Mouse (Mus musculus): Measurements from ENCODE around the gene Rgl2. TPM values are rescaled to one million over a fixed set of nuclear protein-coding genes. Genes with fewer than 3 reads are reported as not detected.
"Not testable (repeated sequence)": the region's sequence is repeated elsewhere in the genome, so short reads cannot be mapped to it uniquely, and the experiment has no call there.

Rgl2 gene
- polyA plus RNA-seq, 1 experiment from 2014 or later, result 38.7 TPM

DNA sequence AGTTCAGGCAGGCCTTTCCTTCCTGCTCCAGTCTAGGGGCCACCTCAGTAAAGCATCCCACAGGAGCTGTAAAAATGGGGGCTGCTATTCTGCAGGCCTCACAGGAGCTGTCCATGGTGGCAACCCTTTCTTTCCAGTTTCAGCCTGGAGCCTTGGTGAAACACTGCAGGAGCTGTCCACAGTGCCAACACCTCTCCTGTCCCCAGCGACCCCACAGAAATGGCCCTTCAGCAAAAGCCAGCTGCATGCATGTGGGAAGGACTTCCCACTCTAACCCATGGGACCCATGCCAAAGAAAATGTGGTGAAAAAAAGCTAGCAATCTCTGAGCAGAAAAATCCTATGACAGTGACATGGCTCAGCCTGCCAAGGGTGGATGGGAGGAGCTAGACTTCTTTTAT is 43.3 kb downstream of the Rgl2 start:
- Histone ChIP-seq H3K9ac (ENCODE audit: low read length) (no peak overlapping the region), H3K4me1 (ENCODE audit: control insufficient read depth, insufficient read depth, low read length) (no peaks in the 10 kb centered on the region; the same call in 1 of the 2 replicates), H3K4me3 (ENCODE audit: low read depth, low read length) (no peak overlapping the region), H3K4me2 (ENCODE audit: low read depth, severe bottlenecking) (no peak overlapping the region), H3K9me3 (ENCODE audit: control insufficient read depth, low read length) (no peaks in the 10 kb centered on the region), H3K36me3 (ENCODE audit: control insufficient read depth, insufficient read depth, low read length) (no peaks in the 10 kb centered on the region), H3K27ac (replicated peaks; ENCODE audit: low read depth, low read length) (no peak overlapping the region), H3K27me3 (ENCODE audit: control insufficient read depth, insufficient read depth, low read length) (peaks cover 11% of the 10 kb centered on the region)
- ATAC-seq (ENCODE audit: insufficient number of reproducible peaks, low FRiP score, low TSS enrichment, low read depth) (no peak), DNase-seq (ENCODE audit: low spot score) (peak; percentile 80)
- 12% methylated on average over 1 of the region's 1 CpGs for WGBS

DNA sequence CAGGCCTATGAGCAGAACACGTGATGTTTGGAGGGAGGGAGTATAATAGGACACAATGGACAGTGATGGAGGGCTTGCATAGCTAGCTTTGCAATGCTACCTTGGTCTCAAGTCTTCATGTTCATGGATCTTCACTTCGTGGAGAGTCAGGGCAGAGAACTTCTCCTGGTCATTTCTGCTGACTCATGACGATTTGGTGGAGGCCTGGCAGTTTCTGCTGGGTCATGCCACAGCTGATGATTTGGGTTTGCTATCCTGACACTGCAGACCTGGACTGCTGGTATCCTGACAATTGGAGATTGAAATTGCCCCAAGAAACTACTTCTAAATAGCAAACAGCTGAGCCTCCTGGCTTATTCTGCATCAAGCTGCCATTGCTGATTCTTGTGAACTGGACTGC is 44.2 kb downstream of the Rgl2 start:
- Histone ChIP-seq H3K4me2 (ENCODE audit: low read depth, severe bottlenecking) (no peak overlapping the region), H3K9ac (ENCODE audit: low read length) (no peak overlapping the region), H3K4me1 (ENCODE audit: control insufficient read depth, insufficient read depth, low read length) (peaks cover 5% of the 10 kb centered on the region; the same call in 1 of the 2 replicates), H3K4me3 (ENCODE audit: low read depth, low read length) (no peak overlapping the region), H3K27me3 (ENCODE audit: control insufficient read depth, insufficient read depth, low read length) (peaks cover 20% of the 10 kb centered on the region), H3K27ac (replicated peaks; ENCODE audit: low read depth, low read length) (no peak overlapping the region), H3K9me3 (ENCODE audit: control insufficient read depth, low read length) (no peaks in the 10 kb centered on the region), H3K36me3 (ENCODE audit: control insufficient read depth, insufficient read depth, low read length) (no peaks in the 10 kb centered on the region)
- no peak for DNase-seq (ENCODE audit: low spot score)
- 74% methylated on average over 3 of the region's 3 CpGs for WGBS
- ATAC-seq (ENCODE audit: insufficient number of reproducible peaks, low FRiP score, low TSS enrichment, low read depth), result no peak

DNA sequence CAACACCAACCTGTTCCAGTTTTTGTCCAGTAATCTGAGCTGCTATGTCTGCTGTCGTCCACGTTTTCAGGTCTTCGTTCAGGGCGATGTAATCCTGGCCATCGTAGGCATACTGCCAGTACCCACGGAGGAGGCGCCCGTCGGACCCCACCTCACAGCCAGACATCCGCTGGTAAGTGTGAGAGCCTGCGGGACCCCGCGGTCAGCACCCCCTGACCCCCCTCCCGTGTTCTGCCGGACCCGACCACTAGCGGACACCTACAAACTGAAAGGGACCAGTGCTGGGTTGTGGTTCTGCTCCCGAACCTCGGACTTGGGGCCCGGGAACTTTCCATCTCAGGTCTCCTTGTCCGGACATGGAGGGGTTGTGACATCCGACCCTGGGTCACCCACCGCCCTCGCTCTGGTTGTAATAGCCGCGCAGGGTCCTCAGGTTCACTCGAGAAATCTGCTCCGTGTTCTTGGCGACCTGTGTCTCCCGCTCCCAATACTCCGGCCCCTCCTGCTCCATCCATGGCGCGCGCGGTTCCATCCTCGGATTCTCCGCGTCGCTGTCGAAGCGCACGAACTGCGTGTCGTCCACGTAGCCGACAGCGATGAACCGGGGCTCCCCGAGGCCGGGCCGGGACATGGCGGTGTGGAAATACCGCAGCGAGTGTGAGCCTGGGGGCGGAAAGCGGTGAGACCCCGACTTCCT is 48.7 kb downstream of the Rgl2 start:
- Histone ChIP-seq H3K36me3 (ENCODE audit: control insufficient read depth, insufficient read depth, low read length) (no peaks in the 10 kb centered on the region), H3K4me3 (ENCODE audit: low read depth, low read length) (peak overlapping the region; percentile 26), H3K4me2 (ENCODE audit: low read depth, severe bottlenecking) (peak overlapping the region; percentile 54), H3K9ac (ENCODE audit: low read length) (peak overlapping the region; percentile 49), H3K27ac (replicated peaks; ENCODE audit: low read depth, low read length) (no peak overlapping the region), H3K4me1 (ENCODE audit: control insufficient read depth, insufficient read depth, low read length) (peaks cover 8% of the 10 kb centered on the region; the same call in 1 of the 2 replicates), H3K27me3 (ENCODE audit: control insufficient read depth, insufficient read depth, low read length) (peaks cover 30% of the 10 kb centered on the region), H3K9me3 (ENCODE audit: control insufficient read depth, low read length) (no peaks in the 10 kb centered on the region)
- WGBS, result 2% methylated on average over 57 of the region's 57 CpGs
- no peak for DNase-seq (ENCODE audit: low spot score)
- ATAC-seq (ENCODE audit: insufficient number of reproducible peaks, low FRiP score, low TSS enrichment, low read depth), result no peak

DNA sequence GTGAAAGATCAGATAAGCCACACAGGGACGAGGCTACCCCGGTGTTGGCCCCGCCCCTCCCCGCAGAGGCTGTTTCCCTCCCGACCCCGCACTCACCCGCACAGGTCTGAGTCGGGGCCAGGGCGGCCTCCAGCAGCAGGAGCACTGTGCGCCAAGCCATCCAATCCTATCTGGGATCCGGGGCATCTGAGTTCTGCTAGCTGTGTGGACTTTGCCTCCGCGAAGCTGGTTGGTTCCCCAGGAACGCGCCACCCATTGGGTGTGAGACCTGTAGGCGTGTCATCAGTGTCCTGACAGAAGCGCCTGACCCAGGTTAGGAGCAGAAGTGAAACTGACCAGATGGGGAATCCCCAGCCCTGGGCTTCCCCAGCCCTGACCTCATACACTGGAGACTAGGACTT is 49.3 kb downstream of the Rgl2 start:
- peak overlapping the region; percentile 54 for H3K4me2 ChIP-seq (ENCODE audit: low read depth, severe bottlenecking)
- peak overlapping the region; percentile 26 for H3K4me3 ChIP-seq (ENCODE audit: low read depth, low read length)
- DNase-seq (ENCODE audit: low spot score) (peak; percentile 40), ATAC-seq (ENCODE audit: insufficient number of reproducible peaks, low FRiP score, low TSS enrichment, low read depth) (no peak)
- peak overlapping the region; percentile 49 for H3K9ac ChIP-seq (ENCODE audit: low read length)
- whole genome bisulfite sequencing, result 2% methylated on average over 17 of the region's 17 CpGs
- no peak overlapping the region for H3K27ac ChIP-seq (replicated peaks; ENCODE audit: low read depth, low read length)
- peaks cover 8% of the 10 kb centered on the region; the same call in 1 of the 2 replicates for H3K4me1 ChIP-seq (ENCODE audit: control insufficient read depth, insufficient read depth, low read length)
- H3K36me3 ChIP-seq (ENCODE audit: control insufficient read depth, insufficient read depth, low read length), result no peaks in the 10 kb centered on the region
- no peaks in the 10 kb centered on the region for H3K9me3 ChIP-seq (ENCODE audit: control insufficient read depth, low read length)
- H3K27me3 ChIP-seq (ENCODE audit: control insufficient read depth, insufficient read depth, low read length), result peaks cover 30% of the 10 kb centered on the region

DNA sequence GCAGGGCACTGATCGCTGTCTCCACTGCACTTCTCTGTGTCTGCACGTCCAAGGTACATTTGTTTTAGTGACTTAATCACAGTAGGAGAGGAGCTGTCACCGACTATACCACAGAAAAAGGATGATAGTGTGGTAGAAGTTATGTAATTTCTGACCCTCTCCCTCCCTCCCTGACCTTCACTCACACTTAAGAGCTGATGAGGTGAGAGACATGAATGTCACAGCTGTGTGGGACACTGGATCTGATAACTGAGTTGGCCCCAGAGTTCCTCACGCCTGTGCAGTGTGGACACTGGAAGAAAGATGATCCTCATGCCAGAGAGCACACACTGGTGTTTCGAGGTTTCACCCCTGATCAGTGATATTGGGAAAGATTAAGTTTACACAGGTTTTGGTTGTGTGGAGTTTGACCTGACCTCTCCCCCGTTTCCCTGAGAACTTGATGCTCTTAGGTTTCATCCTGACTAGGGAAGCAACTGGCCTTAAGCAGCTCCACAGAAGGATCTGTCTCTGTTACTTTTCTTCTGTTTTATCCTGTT is 50.2 kb downstream of the Rgl2 start:
- H3K4me2 ChIP-seq (ENCODE audit: low read depth, severe bottlenecking), result no peak overlapping the region
- H3K9ac ChIP-seq (ENCODE audit: low read length), result no peak overlapping the region
- ATAC-seq (ENCODE audit: insufficient number of reproducible peaks, low FRiP score, low TSS enrichment, low read depth), result no peak
- peaks cover 30% of the 10 kb centered on the region for H3K27me3 ChIP-seq (ENCODE audit: control insufficient read depth, insufficient read depth, low read length)
- H3K27ac ChIP-seq (replicated peaks; ENCODE audit: low read depth, low read length), result no peak overlapping the region
- no peaks in the 10 kb centered on the region for H3K36me3 ChIP-seq (ENCODE audit: control insufficient read depth, insufficient read depth, low read length)
- 79% methylated on average over 6 of the region's 6 CpGs for WGBS
- peaks cover 8% of the 10 kb centered on the region; the same call in 1 of the 2 replicates for H3K4me1 ChIP-seq (ENCODE audit: control insufficient read depth, insufficient read depth, low read length)
- H3K9me3 ChIP-seq (ENCODE audit: control insufficient read depth, low read length), result no peaks in the 10 kb centered on the region
- no peak overlapping the region for H3K4me3 ChIP-seq (ENCODE audit: low read depth, low read length)
- no peak for DNase-seq (ENCODE audit: low spot score)

DNA sequence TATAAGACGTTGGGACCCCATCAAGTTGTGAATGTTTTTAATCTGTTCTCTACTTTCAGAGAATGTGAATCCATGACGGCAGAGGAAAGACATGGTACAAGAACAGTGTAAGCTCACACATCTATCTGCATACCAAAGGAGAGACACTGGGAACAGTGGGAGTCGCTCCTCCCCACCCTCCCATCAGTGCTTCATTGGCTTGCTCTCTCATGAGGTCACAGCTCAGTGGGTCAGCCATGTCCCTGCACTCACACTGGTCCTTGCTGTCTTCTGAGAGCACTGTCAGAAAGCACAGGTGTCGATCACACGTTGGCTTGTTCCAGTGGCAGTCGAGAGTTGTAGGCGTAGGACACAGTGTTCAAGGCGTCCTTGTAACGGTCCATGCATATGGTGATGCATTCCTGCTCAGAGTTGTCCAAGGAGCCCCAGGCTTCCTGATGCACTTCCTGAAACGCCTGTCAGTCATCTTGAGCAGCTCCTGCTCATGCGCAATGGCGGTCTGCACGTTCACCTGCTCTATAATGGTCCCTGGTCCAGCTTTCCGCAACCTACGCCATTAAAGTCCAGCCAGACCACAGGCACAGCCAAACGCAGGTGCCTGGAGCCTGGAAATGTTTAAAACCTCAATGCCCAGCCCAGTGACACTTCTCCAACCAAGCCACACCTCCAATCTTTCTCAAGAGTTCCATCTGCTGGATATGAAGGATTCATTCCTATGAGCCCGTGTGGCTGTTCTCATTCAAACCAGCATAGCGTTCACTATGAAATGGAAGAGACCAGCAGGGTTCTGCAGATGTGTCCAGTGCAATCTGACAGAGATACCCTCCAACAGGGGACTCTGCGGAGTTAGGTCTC is 51.1 kb downstream of the Rgl2 start:
- H3K4me2 ChIP-seq (ENCODE audit: low read depth, severe bottlenecking), result no peak overlapping the region
- DNase-seq (ENCODE audit: low spot score), result no peak
- no peak overlapping the region; the same call in 1 of the 2 replicates for H3K9ac ChIP-seq (ENCODE audit: low read length)
- no peaks in the 10 kb centered on the region for H3K9me3 ChIP-seq (ENCODE audit: control insufficient read depth, low read length)
- peaks cover 30% of the 10 kb centered on the region for H3K27me3 ChIP-seq (ENCODE audit: control insufficient read depth, insufficient read depth, low read length)
- 77% methylated on average over 19 of the region's 19 CpGs for WGBS
- peaks cover 8% of the 10 kb centered on the region; the same call in 1 of the 2 replicates for H3K4me1 ChIP-seq (ENCODE audit: control insufficient read depth, insufficient read depth, low read length)
- H3K4me3 ChIP-seq (ENCODE audit: low read depth, low read length), result no peak overlapping the region
- H3K36me3 ChIP-seq (ENCODE audit: control insufficient read depth, insufficient read depth, low read length), result no peaks in the 10 kb centered on the region
- no peak overlapping the region for H3K27ac ChIP-seq (replicated peaks; ENCODE audit: low read depth, low read length)
- ATAC-seq (ENCODE audit: insufficient number of reproducible peaks, low FRiP score, low TSS enrichment, low read depth), result no peak

DNA sequence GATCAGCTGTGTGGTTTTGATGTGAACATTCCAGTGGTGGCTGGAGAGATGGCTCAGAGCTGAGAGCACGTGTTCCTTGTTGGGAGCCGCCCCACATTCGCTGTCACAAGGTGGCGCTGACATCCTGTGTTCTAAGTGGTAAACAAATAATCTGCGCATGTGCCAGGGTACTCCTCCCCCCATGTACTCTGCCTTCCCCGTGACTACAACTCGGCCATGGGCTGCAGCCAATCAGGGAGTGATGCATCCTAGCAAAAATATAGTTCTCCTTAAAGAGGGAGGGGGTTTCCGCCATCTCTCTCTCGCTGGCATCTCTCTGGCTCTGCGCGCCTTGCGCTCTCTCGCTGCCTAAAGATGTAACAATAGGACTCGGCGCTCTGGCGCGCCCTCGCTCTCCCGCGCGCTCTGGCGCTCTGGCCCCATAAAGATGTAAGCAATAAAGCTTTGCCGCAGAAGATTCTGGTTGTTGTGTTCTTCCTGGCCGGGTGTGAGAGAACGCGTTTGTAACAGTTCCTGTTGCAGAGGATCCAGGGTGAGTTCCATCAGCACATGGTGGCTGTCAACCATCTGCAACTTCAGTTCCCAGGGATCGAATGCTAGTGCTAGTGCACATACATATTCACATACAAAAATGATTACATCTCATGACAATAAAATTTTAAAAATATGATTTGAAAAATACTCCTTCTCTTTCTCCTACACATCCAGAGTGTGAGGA is 52.0 kb downstream of the Rgl2 start:
- peaks cover 29% of the 10 kb centered on the region for H3K27me3 ChIP-seq (ENCODE audit: control insufficient read depth, insufficient read depth, low read length)
- H3K27ac ChIP-seq (replicated peaks; ENCODE audit: low read depth, low read length), result peak overlapping the region; percentile 59; the same call in 1 of the 2 replicates
- not testable (repeated sequence) for H3K4me1 ChIP-seq (ENCODE audit: control insufficient read depth, insufficient read depth, low read length); H3K9me3 ChIP-seq (ENCODE audit: control insufficient read depth, low read length); H3K36me3 ChIP-seq (ENCODE audit: control insufficient read depth, insufficient read depth, low read length)
- DNase-seq (ENCODE audit: low spot score), result peak; percentile 96
- H3K9ac ChIP-seq (ENCODE audit: low read length), result peak overlapping the region; percentile 61
- 1% methylated on average over 27 of the region's 27 CpGs for WGBS
- peak; percentile 92 for ATAC-seq (ENCODE audit: insufficient number of reproducible peaks, low FRiP score, low TSS enrichment, low read depth)
- H3K4me3 ChIP-seq (ENCODE audit: low read depth, low read length), result peak overlapping the region; percentile 43
- peak overlapping the region; percentile 49 for H3K4me2 ChIP-seq (ENCODE audit: low read depth, severe bottlenecking)

DNA sequence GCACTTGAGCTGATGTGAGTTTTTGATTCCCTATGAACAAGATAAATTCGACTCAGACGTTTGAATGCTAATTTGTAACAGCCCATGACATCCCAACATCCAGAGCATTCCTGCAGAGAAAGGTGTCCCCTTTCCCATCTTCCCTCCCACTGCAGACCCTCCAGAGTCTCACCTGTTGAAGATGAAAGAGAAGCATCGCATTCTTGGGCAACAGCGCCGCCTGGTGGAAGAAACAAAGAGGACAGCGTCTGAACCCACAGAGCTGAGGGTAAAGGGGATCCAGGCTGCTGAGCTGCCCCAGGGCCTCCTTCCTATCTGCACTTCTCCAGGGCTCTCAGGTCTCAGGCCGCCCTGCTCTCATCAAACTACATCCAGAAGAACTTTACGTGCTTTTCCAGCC is 52.8 kb downstream of the Rgl2 start:
- DNase-seq (ENCODE audit: low spot score), result peak; percentile 79
- H3K27ac ChIP-seq (replicated peaks; ENCODE audit: low read depth, low read length); H3K4me1 ChIP-seq (ENCODE audit: control insufficient read depth, insufficient read depth, low read length); H3K9ac ChIP-seq (ENCODE audit: low read length); H3K36me3 ChIP-seq (ENCODE audit: control insufficient read depth, insufficient read depth, low read length); H3K9me3 ChIP-seq (ENCODE audit: control insufficient read depth, low read length); ATAC-seq (ENCODE audit: insufficient number of reproducible peaks, low FRiP score, low TSS enrichment, low read depth); H3K4me3 ChIP-seq (ENCODE audit: low read depth, low read length): not testable (repeated sequence)
- 14% methylated on average over 8 of the region's 8 CpGs for WGBS
- H3K4me2 ChIP-seq (ENCODE audit: low read depth, severe bottlenecking), result peak overlapping the region; percentile 49; the same call in 1 of the 2 replicates
- H3K27me3 ChIP-seq (ENCODE audit: control insufficient read depth, insufficient read depth, low read length), result peaks cover 25% of the 10 kb centered on the region
